Mouse (Mus musculus) limb, embryonic 11.5 days (tissue): ENCODE measurements around the gene Itih5. TPM values are rescaled to one million over a fixed set of nuclear protein-coding genes. Genes with fewer than 3 reads are reported as not detected.

Experiments
- ATAC-seq: fragments of 200-750 bp; cut with Nextera tagmentation; 2 replicates; pipeline ENCODE4 v1.8.0; 2017; ENCODE audit warnings: low read depth; ENCODE audit not compliant: insufficient number of reproducible peaks, low FRiP score, low TSS enrichment
- DNase-seq: peaks from one replicate; pipeline ENCODE4 v3.0.0-alpha.2; 2015; ENCODE audit warnings: low spot score
- H3K27ac ChIP-seq: fragments of 300-500 bp; sonication (generic); replicated peaks from 2 replicates; pipeline ENCODE4 v1.5.1; 2014; ENCODE audit warnings: low read depth, mild to moderate bottlenecking, low read length
- H3K27me3 ChIP-seq: fragments of 300-500 bp; sonication (generic); 2 replicates; pipeline ENCODE4 v1.6.1; 2014; ENCODE audit warnings: mild to moderate bottlenecking, low read length, mixed read lengths; ENCODE audit not compliant: control insufficient read depth, insufficient read depth
- H3K36me3 ChIP-seq: fragments of 300-500 bp; sonication (generic); 2 replicates; pipeline ENCODE4 v1.6.1; 2014; ENCODE audit warnings: mild to moderate bottlenecking, low read length, moderate library complexity, mixed read lengths; ENCODE audit not compliant: control insufficient read depth, insufficient read depth
- H3K4me1 ChIP-seq: fragments of 300-500 bp; sonication (generic); 2 replicates; pipeline ENCODE4 v1.6.1; 2014; ENCODE audit warnings: low read length, mixed read lengths; ENCODE audit not compliant: control insufficient read depth, insufficient read depth
- H3K4me2 ChIP-seq: fragments of 300-500 bp; sonication (generic); 2 replicates; pipeline ENCODE4 v1.6.1; 2014; ENCODE audit warnings: low read depth, mild to moderate bottlenecking, moderate library complexity; ENCODE audit not compliant: severe bottlenecking
- H3K4me3 ChIP-seq: fragments of 300-500 bp; sonication (generic); 2 replicates; pipeline ENCODE4 v1.5.1; 2014; ENCODE audit warnings: low read depth, low read length
- H3K9ac ChIP-seq: fragments of 300-500 bp; sonication (generic); 2 replicates; pipeline ENCODE4 v1.6.1; 2014; ENCODE audit warnings: mild to moderate bottlenecking, low read length
- H3K9me3 ChIP-seq: fragments of 300-500 bp; sonication (generic); 2 replicates; pipeline ENCODE4 v1.6.1; 2016; ENCODE audit warnings: low read length; ENCODE audit not compliant: control insufficient read depth
- WGBS: fragments of 180-500 bp; shearing (Covaris S2); extraction: QIAGEN DNeasy Blood & Tissue Kit; methylation state at CpG from one replicate; pipeline ENCODE4 v1.1.7; 2014; 5-methylcytosine and 5-hydroxymethylcytosine counted together
- polyA plus RNA-seq: library from polyadenylated mRNA; unstranded; fragments of >200 nt; fragmentation: Nextera tagmentation; extraction: Ambion mirVana; gene quantifications from 2 replicates; pipeline ENCODE4 v1.2.1, GENCODE M21; 2014

The Itih5 gene
- polyA plus RNA-seq, 1 experiment from 2014 or later = 2.0 TPM

DNA sequence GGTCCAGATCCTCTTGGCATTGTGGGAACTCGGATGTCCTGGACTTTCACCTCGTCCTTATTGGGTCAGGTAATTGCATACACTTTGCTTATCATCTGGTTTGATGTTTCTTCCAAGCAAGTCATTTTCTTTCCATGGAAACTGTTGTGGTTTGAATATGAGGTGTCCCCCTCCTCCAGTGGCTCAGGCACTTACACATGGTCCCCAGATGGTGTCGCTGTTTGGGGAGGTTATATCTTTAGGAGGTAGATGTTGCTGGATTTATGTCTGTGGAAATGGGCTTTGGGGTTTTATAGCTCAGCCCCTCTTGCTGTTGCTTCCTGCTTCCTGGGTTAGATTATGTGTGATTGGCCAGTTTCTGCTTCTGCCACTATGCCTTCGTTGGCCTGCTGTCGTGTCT, 103.6 kb downstream of the Itih5 start:
- no peak for DNase-seq
- ATAC-seq = no peak
- no peak overlapping the region for H3K27ac ChIP-seq
- H3K4me3 ChIP-seq = no peak overlapping the region
- no peaks in the 10 kb centered on the region for H3K36me3 ChIP-seq
- no peaks in the 10 kb centered on the region for H3K27me3 ChIP-seq
- H3K4me2 ChIP-seq = no peak overlapping the region
- H3K4me1 ChIP-seq = no peaks in the 10 kb centered on the region
- WGBS = 58% methylated on average over 5 of the region's 5 CpGs
- H3K9me3 ChIP-seq = no peaks in the 10 kb centered on the region
- no peak overlapping the region for H3K9ac ChIP-seq

DNA sequence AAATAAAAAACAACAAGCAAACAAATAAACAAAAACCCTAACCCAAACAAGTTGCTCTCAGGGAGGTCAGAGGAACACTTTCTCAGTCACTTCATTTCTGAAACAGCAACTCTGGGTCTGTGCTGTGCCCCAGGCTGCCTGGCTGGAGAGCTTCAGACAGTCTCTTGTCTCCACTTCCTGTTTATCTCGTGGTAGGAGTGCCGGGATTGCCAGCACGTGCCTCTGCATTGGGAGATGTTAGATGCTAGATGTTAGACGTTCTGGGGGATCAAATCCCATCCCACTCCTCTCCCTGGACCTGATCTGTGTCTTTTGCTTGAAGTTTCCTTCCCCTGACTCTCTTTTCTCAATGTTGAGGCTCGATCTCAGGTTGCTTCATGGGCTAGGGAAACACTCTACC, 104.9 kb downstream of the Itih5 start:
- H3K4me1 ChIP-seq = no peaks in the 10 kb centered on the region
- no peaks in the 10 kb centered on the region for H3K27me3 ChIP-seq
- no peak overlapping the region for H3K4me2 ChIP-seq

DNA sequence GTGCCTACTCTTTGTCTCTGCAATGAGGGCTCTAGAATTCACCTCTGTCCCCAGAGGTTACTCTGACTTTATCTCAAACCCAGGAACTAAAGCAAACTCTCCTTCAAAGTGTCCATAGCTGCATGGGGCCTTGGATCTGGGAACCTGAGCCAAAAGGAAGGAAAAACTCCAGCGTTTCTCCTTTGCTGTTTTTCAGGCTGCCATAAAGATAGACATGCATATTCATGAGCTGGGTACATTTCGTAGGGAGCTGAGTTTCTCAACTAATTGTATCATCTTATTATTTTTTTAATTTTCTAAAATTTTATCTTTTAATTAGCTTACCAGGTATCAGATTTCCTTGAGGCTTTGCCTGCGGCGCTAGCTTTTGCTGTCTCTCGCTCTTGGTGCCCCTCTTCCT, 106.7 kb downstream of the Itih5 start:
- no peaks in the 10 kb centered on the region for H3K9me3 ChIP-seq
- peaks cover 9% of the 10 kb centered on the region for H3K4me1 ChIP-seq
- H3K36me3 ChIP-seq = no peaks in the 10 kb centered on the region
- no peaks in the 10 kb centered on the region for H3K27me3 ChIP-seq
- H3K27ac ChIP-seq = no peak overlapping the region
- WGBS = 64% methylated on average over 5 of the region's 5 CpGs
- H3K4me3 ChIP-seq = no peak overlapping the region
- ATAC-seq (no peak), DNase-seq (no peak)
- H3K9ac ChIP-seq = no peak overlapping the region
- no peak overlapping the region for H3K4me2 ChIP-seq

More for the DNA sequence above, 104.9 kb downstream of the Itih5 start:
- Histone ChIP-seq H3K36me3 (no peaks in the 10 kb centered on the region), H3K4me3 (no peak overlapping the region), H3K9ac (no peak overlapping the region), H3K9me3 (no peaks in the 10 kb centered on the region), H3K27ac (no peak overlapping the region)
- 63% methylated on average over 5 of the region's 5 CpGs for WGBS
- no peak for DNase-seq
- ATAC-seq = no peak

DNA sequence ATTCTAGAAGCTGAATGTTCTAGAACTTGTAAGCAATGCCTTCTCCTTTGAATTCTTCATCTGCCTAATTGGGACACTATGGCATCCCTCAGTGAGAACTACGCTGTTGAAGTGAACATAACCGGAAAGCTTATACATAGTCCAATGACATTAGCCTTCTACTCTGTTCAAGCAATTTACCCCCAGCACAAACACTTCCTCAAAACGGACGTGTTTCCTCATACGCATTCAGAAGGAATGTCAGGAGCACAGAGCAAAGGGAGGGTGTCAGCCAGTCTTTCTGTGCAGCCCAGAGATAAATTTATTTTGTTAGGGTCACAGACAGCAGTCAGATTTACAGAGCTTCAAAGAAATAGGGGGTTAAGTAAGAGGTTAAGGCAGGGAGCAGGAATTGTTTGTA, 108.0 kb downstream of the Itih5 start:
- DNase-seq (no peak), ATAC-seq (no peak)
- H3K36me3 ChIP-seq = no peaks in the 10 kb centered on the region
- no peak overlapping the region for H3K4me3 ChIP-seq
- H3K4me1 ChIP-seq = peaks cover 9% of the 10 kb centered on the region
- H3K4me2 ChIP-seq = no peak overlapping the region
- H3K27ac ChIP-seq = no peak overlapping the region
- no peaks in the 10 kb centered on the region for H3K9me3 ChIP-seq
- H3K27me3 ChIP-seq = no peaks in the 10 kb centered on the region
- H3K9ac ChIP-seq = no peak overlapping the region
- 81% methylated on average over 5 of the region's 5 CpGs for WGBS

DNA sequence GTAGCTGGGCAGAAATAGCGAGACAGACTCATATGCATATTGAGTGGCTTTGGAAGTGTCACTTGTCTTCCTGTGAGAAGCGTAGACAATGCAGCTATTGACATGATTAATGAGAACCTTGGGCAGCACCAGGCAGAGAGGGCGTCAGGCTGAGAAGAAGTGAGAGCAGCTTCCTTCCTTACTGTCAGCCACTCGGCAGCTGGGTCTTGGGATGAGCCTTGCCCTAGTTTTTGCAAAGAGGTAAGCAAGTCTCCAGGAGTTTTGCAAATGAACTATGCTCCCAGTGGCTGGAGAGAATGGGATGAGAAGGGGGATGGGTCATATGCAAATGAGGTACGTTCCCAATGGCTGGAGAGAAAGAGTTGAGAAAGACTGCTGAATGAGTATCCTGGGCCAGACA, 109.4 kb downstream of the Itih5 start:
- DNase-seq (no peak), ATAC-seq (0 out of 2 replicates have a peak, but pooled peaks have one; percentile 8)
- peaks cover 9% of the 10 kb centered on the region for H3K4me1 ChIP-seq
- H3K9ac ChIP-seq = no peak overlapping the region
- no peaks in the 10 kb centered on the region for H3K27me3 ChIP-seq
- no peaks in the 10 kb centered on the region for H3K36me3 ChIP-seq
- H3K4me3 ChIP-seq = no peak overlapping the region
- WGBS = 31% methylated on average over 5 of the region's 5 CpGs
- H3K4me2 ChIP-seq = no peak overlapping the region
- no peak overlapping the region for H3K27ac ChIP-seq
- H3K9me3 ChIP-seq = no peaks in the 10 kb centered on the region

DNA sequence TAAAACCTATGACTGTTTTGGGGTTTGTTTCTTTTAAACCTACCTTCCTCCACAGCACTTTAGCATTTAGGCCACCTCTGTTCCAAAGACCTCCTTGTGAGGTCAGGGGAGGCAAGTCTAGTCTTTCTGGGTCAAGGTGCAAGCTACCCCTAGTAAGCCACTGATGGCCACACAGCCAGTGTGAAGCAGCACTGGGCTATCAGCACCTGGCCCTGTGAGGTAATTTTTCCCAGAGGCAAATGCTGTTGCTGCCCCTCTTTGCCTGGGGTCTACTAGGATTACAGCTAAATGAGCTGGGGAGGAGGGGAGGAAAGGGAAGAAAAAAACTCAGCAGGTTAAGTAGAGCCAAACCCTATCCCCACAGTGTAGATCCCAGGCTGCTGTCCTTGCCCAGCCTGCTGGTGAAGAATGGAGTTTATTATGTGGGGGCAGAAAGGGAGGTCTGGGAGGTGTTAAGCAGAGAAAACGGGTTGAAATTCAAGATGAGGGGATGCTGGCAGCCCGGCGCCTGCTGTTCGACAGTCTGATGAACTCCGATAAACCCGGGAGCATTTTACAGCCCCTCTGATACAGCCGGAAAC, 110.6 kb downstream of the Itih5 start:
- WGBS = 23% methylated on average over 7 of the region's 7 CpGs
- Histone ChIP-seq H3K9ac (no peak overlapping the region), H3K4me2 (peak overlapping the region; percentile 26), H3K27ac (no peak overlapping the region), H3K4me3 (no peak overlapping the region), H3K27me3 (no peaks in the 10 kb centered on the region), H3K36me3 (no peaks in the 10 kb centered on the region), H3K4me1 (peaks cover 9% of the 10 kb centered on the region), H3K9me3 (no peaks in the 10 kb centered on the region)
- DNase-seq = no peak
- peak; percentile 40 for ATAC-seq

DNA sequence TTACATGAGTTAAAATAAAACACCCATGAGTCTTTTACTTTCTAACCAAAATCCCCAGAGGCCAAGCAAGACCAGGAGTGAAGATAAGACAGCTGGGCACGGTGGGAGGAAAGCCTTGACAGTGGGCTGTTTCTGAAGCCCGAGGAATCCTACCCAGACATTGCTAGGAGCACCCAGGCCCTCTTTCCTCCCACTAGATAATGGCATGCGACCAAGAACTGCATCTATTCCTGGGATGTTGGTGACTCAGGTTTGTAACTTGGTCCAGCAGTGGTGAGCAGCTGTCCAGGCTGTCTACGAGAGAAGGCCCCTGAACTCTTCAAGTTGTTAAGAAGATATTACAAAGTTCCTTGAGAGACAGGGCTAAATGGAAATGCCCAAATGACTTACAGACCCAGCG, 112.5 kb downstream of the Itih5 start:
- WGBS = 82% methylated on average over 5 of the region's 5 CpGs
- Histone ChIP-seq H3K9me3 (no peaks in the 10 kb centered on the region), H3K4me2 (no peak overlapping the region), H3K4me3 (no peak overlapping the region), H3K4me1 (peaks cover 9% of the 10 kb centered on the region), H3K9ac (no peak overlapping the region), H3K27ac (no peak overlapping the region), H3K27me3 (no peaks in the 10 kb centered on the region), H3K36me3 (no peaks in the 10 kb centered on the region)
- DNase-seq (no peak), ATAC-seq (no peak)

DNA sequence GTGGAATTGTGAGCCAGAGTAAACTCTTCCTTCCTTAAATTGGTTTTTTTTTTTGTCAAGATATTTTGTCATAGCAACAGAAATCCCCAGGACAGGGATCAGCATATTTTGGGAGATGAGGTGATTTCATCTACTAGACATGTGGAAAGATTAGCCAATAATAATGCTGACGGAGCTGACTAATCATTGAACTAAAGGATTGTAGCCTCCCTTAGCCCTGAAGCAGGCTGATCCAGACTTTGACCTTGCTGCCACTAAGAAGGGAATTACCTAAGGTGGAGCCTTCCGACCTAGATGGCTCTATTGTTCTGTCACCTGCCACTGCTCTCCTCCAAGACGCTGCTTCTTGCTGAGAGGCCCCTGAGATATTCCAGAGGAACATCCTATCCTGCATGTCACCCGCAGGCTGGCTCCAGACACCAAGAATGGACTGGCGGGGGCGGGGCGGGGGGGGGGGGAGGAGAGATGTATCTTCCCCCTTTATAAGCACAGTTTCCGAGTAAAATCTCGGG, 119.3 kb downstream of the Itih5 start:
- WGBS = 72% methylated on average over 8 of the region's 9 CpGs
- Histone ChIP-seq H3K9ac (no peak overlapping the region), H3K27me3 (no peaks in the 10 kb centered on the region), H3K4me1 (no peaks in the 10 kb centered on the region), H3K4me3 (no peak overlapping the region), H3K4me2 (no peak overlapping the region), H3K36me3 (no peaks in the 10 kb centered on the region), H3K27ac (no peak overlapping the region), H3K9me3 (no peaks in the 10 kb centered on the region)
- DNase-seq = no peak
- ATAC-seq = no peak

DNA sequence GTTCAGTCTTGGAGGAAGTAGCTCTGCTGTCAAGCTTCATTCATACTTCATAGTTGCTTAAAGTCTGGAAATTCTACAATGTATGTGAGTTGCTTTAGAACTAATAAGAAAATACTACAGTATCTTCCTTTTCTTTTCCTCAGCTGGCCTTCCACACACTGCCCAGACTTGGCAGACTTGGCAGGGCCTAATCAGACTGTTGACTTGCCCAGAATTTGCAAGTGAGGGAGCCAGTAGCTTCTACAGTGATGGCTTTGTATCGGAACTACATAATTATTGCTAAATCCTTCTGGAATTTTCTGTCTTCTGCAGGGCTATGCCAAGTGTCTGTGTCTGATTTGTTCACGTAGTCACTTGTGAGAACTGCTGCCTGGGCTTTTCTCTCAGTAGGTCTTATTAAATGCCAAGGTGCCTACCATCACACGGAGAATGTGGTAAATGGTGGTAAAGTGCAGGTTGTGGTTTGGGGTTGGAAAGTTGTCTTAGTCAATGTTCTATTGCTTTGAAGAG, 120.2 kb downstream of the Itih5 start:
- no peak overlapping the region for H3K27ac ChIP-seq
- H3K4me1 ChIP-seq = no peaks in the 10 kb centered on the region
- H3K27me3 ChIP-seq = no peaks in the 10 kb centered on the region
- H3K9me3 ChIP-seq = no peaks in the 10 kb centered on the region
- H3K9ac ChIP-seq = no peak overlapping the region
- H3K36me3 ChIP-seq = no peaks in the 10 kb centered on the region
- H3K4me2 ChIP-seq = no peak overlapping the region
- ATAC-seq (no peak), DNase-seq (no peak)
- 88% methylated on average over 3 of the region's 3 CpGs for WGBS
- no peak overlapping the region for H3K4me3 ChIP-seq
